Mouse (Mus musculus): ENCODE measurements around the gene Nxn. TPM values are rescaled to one million over a fixed set of nuclear protein-coding genes. Genes with fewer than 3 reads are reported as not detected.

Nxn gene
- polyA plus RNA-seq, 2 experiments = 1.9 to 2.1 TPM

GRCm38 (mm10) chr11:76210228-76210985 is 188.5 kb downstream of the Nxn start:
- H3K4me3 ChIP-seq (ENCODE audit: insufficient read depth in 1 of 2, low read depth in 2 of 2, low read length in 2 of 2) = no peak overlapping the region
- H3K9me3 ChIP-seq (ENCODE audit: control insufficient read depth, low read length) = no peaks in the 10 kb centered on the region
- H3K4me2 ChIP-seq (ENCODE audit: low read depth) = no peak overlapping the region
- no peaks in the 10 kb centered on the region for H3K4me1 ChIP-seq (replicated peaks; ENCODE audit: control insufficient read depth in 2 of 2, insufficient read depth in 2 of 2, low read length in 1 of 2)
- TF ChIP-seq EP300 (IDR thresholded peaks at IDR 0.05; ENCODE audit: low read depth) (no peak), CTCF (IDR thresholded peaks at IDR 0.05; ENCODE audit: low read depth) (no peak)
- no peak overlapping the region for H3K27ac ChIP-seq
- no peak for ATAC-seq (ENCODE audit: insufficient read depth)
- H3K36me3 ChIP-seq (replicated peaks; ENCODE audit: control insufficient read depth, insufficient read depth, low read depth) = peaks cover 11% of the 10 kb centered on the region
- no peak for DNase-seq (ENCODE audit: low read depth in 3 of 3, low spot score in 3 of 3)
- no peak overlapping the region for H3K9ac ChIP-seq (replicated peaks)
- H3K27me3 ChIP-seq (ENCODE audit: control insufficient read depth, insufficient read depth, low read length) = no peaks in the 10 kb centered on the region
- 76% methylated on average over 13 of the region's 13 CpGs for WGBS (ENCODE audit: insufficient replicate concordance)

Other genes starting within 250 kb of the Nxn start
- gene Vps53, start 219.5 kb downstream of the Nxn start, polyA plus RNA-seq (2012; rRNA removed) = 7.0 and 9.4 TPM in 2 replicates
- gene Vps53, start 219.5 kb downstream of the Nxn start, polyA plus RNA-seq (2014; fragmentation: Nextera tagmentation; extraction: Ambion mirVana) = 12.7 and 15.4 TPM in 2 replicates
- gene Fam57a, start 219.5 kb downstream of the Nxn start, polyA plus RNA-seq (2012; rRNA removed) = 2.7 and 3.1 TPM in 2 replicates
- gene Fam57a, start 219.5 kb downstream of the Nxn start, polyA plus RNA-seq (2014; fragmentation: Nextera tagmentation; extraction: Ambion mirVana) = 3.0 and 3.5 TPM in 2 replicates
- gene Dbil5, start 181.5 kb downstream of the Nxn start, polyA plus RNA-seq (2012; rRNA removed) = 0.18 and 0.36 TPM in 2 replicates
- gene Dbil5, start 181.5 kb downstream of the Nxn start, polyA plus RNA-seq (2014; fragmentation: Nextera tagmentation; extraction: Ambion mirVana) = 0.61 and 1.1 TPM in 2 replicates
- 6.0 and 6.3 TPM in 2 replicates for gene Gemin4, start 181.5 kb downstream of the Nxn start, polyA plus RNA-seq (2012; rRNA removed)
- 13.9 and 14.8 TPM in 2 replicates for gene Gemin4, start 181.5 kb downstream of the Nxn start, polyA plus RNA-seq (2014; fragmentation: Nextera tagmentation; extraction: Ambion mirVana)
- gene Mrm3, start 155.4 kb downstream of the Nxn start, polyA plus RNA-seq (2012; rRNA removed) = 5.9 and 11.1 TPM in 2 replicates
- 14.2 and 16.6 TPM in 2 replicates for gene Mrm3, start 155.4 kb downstream of the Nxn start, polyA plus RNA-seq (2014; fragmentation: Nextera tagmentation; extraction: Ambion mirVana)
- gene Glod4, start 155.4 kb downstream of the Nxn start, polyA plus RNA-seq (2012; rRNA removed) = 10.7 and 17.9 TPM in 2 replicates
- gene Glod4, start 155.4 kb downstream of the Nxn start, polyA plus RNA-seq (2014; fragmentation: Nextera tagmentation; extraction: Ambion mirVana) = 60.7 and 62.6 TPM in 2 replicates
- gene Timm22, start 7.8 kb upstream of the Nxn start, polyA plus RNA-seq (2012; rRNA removed) = 6.2 and 11.1 TPM in 2 replicates
- gene Timm22, start 7.8 kb upstream of the Nxn start, polyA plus RNA-seq (2014; fragmentation: Nextera tagmentation; extraction: Ambion mirVana) = 47.4 and 47.8 TPM in 2 replicates
- 3.3 and 3.6 TPM in 2 replicates for gene Abr, start 223.2 kb upstream of the Nxn start, polyA plus RNA-seq (2012; rRNA removed)
- 2.3 and 2.5 TPM in 2 replicates for gene Abr, start 223.2 kb upstream of the Nxn start, polyA plus RNA-seq (2014; fragmentation: Nextera tagmentation; extraction: Ambion mirVana)

All from liver, embryonic 14.5 days (tissue).